Mouse (Mus musculus) small intestine, adult 2 months (tissue): Measurements from ENCODE around the gene Tbc1d10a.

ENCODE experiments used
- CTCF ChIP-seq: fragments of 200-500 bp; IDR thresholded peaks from 2 replicates; pipeline ENCODE4 v1.5.1; 2012; ENCODE audit warnings: low read depth, mild to moderate bottlenecking, control low read depth, inconsistent platforms, low read length, moderate library complexity, mixed read lengths; ENCODE audit not compliant: insufficient replicate concordance, insufficient read length; ENCODE audit errors: extremely low read depth
- POLR2A ChIP-seq: fragments of 200-500 bp; IDR thresholded peaks from 2 replicates; pipeline ENCODE4 v1.6.1; 2012; ENCODE audit warnings: low read depth, mild to moderate bottlenecking, control low read depth, inconsistent platforms, low read length, moderate library complexity

GRCm38 (mm10) chr11:4149886-4150285 lies 36.7 kb upstream of the Tbc1d10a start:
- no peak for TF ChIP-seq CTCF
- no peak for TF ChIP-seq POLR2A
